Mouse (Mus musculus): Measurements from ENCODE around the gene Syt12. TPM values are rescaled to one million over a fixed set of nuclear protein-coding genes. Genes with fewer than 3 reads are reported as not detected.

The Syt12 gene
- total RNA-seq, 2 experiments from 2014 or later = 5.0 to 6.7 TPM

GRCm38 (mm10) chr19:4451965-4452364, 25.3 kb downstream of the Syt12 start:
- no peak for DNase-seq (ENCODE audit: low spot score)
- intact Hi-C loops (cut with DNase I) = no loop called here

- no peak for DNase-seq (ENCODE audit: low spot score)
- intact Hi-C loops (cut with DNase I) = no loop called here
Observed at GRCm38 (mm10) chr19:4451098-4451497, 26.1 kb downstream of the Syt12 start.

- DNase-seq (ENCODE audit: low spot score) = no peak
- intact Hi-C loops (cut with DNase I) = no loop called here
Observed at GRCm38 (mm10) chr19:4450666-4451065, 26.6 kb downstream of the Syt12 start.

GRCm38 (mm10) chr19:4449230-4449629, 28.0 kb downstream of the Syt12 start:
- DNase-seq (ENCODE audit: low spot score) = no peak
- intact Hi-C loops (cut with DNase I) = no loop called here

- DNase-seq (ENCODE audit: low spot score) = no peak
- intact Hi-C loops (cut with DNase I) = no loop called here
Observed at GRCm38 (mm10) chr19:4447445-4447844, 29.8 kb downstream of the Syt12 start.

- intact Hi-C loops (cut with DNase I) = no loop called here
- no peak for DNase-seq (ENCODE audit: low spot score)
Observed at GRCm38 (mm10) chr19:4446661-4447420, 30.4 kb downstream of the Syt12 start.

- intact Hi-C loops (cut with DNase I) = no loop called here
- DNase-seq (ENCODE audit: low spot score) = peak; percentile 40
Observed at GRCm38 (mm10) chr19:4442408-4442807, 34.8 kb downstream of the Syt12 start.

GRCm38 (mm10) chr19:4441621-4442161, 35.6 kb downstream of the Syt12 start:
- no peak for DNase-seq (ENCODE audit: low spot score)
- intact Hi-C loops (cut with DNase I) = no loop called here

GRCm38 (mm10) chr19:4441090-4441591, 36.1 kb downstream of the Syt12 start:
- intact Hi-C loops (cut with DNase I) = no loop called here
- DNase-seq (ENCODE audit: low spot score) = no peak

- no peak for DNase-seq (ENCODE audit: low spot score)
- intact Hi-C loops (cut with DNase I) = no loop called here
Observed at GRCm38 (mm10) chr19:4440222-4440621, 37.0 kb downstream of the Syt12 start.

GRCm38 (mm10) chr19:4439161-4439801, 38.0 kb downstream of the Syt12 start, which contains the start of gene Rhod:
Gene Rhod, minus strand, starts transcription at chr19:4439432.
- intact Hi-C loops (cut with DNase I) = no loop called here
- no peak for DNase-seq (ENCODE audit: low spot score)

- no peak for DNase-seq (ENCODE audit: low spot score)
- intact Hi-C loops (cut with DNase I) = no loop called here
Observed at GRCm38 (mm10) chr19:4438791-4439160, 38.5 kb downstream of the Syt12 start.

- DNase-seq (ENCODE audit: low spot score) = no peak
- intact Hi-C loops (cut with DNase I) = no loop called here
Observed at GRCm38 (mm10) chr19:4437886-4438285, 39.4 kb downstream of the Syt12 start.

- DNase-seq (ENCODE audit: low spot score) = no peak
- intact Hi-C loops (cut with DNase I) = no loop called here
Observed at GRCm38 (mm10) chr19:4436254-4436653, 41.0 kb downstream of the Syt12 start.

- intact Hi-C loops (cut with DNase I) = no loop called here
- DNase-seq (ENCODE audit: low spot score) = no peak
Observed at GRCm38 (mm10) chr19:4434999-4435398, 42.2 kb downstream of the Syt12 start.

GRCm38 (mm10) chr19:4433756-4434155, 43.5 kb downstream of the Syt12 start:
- intact Hi-C loops (cut with DNase I) = no loop called here
- DNase-seq (ENCODE audit: low spot score) = no peak

- DNase-seq (ENCODE audit: low spot score) = no peak
- intact Hi-C loops (cut with DNase I) = no loop called here
Observed at GRCm38 (mm10) chr19:4430091-4430620, 47.1 kb downstream of the Syt12 start.

- intact Hi-C loops (cut with DNase I) = no loop called here
- DNase-seq (ENCODE audit: low spot score) = no peak
Observed at GRCm38 (mm10) chr19:4425610-4426366, 51.5 kb downstream of the Syt12 start.

GRCm38 (mm10) chr19:4423021-4423420, 54.2 kb downstream of the Syt12 start:
- intact Hi-C loops (cut with DNase I) = no loop called here
- DNase-seq (ENCODE audit: low spot score) = no peak

GRCm38 (mm10) chr19:4422581-4422980, 54.7 kb downstream of the Syt12 start:
- DNase-seq (ENCODE audit: low spot score) = no peak
- intact Hi-C loops (cut with DNase I) = no loop called here

Data from heart, postnatal 25 days (tissue).